ENCODE assay signal across 7 mouse cellular contexts in genomic region chr9:35421730-35422235, GRCm38 (mm10). TPM values are rescaled to one million over a fixed set of nuclear protein-coding genes. Genes with fewer than 3 reads are reported as not detected.
DNase-seq lines count a peak whose midpoint lies in the region; ATAC-seq and TF ChIP-seq lines count a peak whose summit lies in the region.

No protein-coding gene starts in this region.

- peak overlapping the region; percentile 99 for H3K9ac ChIP-seq in forebrain, embryonic 15.5 days (replicated peaks)
- H3K9ac ChIP-seq in lung, postnatal 0 days (replicated peaks; ENCODE audit: low read depth), result peak overlapping the region; percentile 70

- no peak for TF ChIP-seq POLR2A in testis, adult 2 months (IDR thresholded peaks at IDR 0.05; ENCODE audit: control insufficient read depth, low read depth, low read length)

- WGBS in forebrain, embryonic 15.5 days, result under 1% methylated on average over 35 of the region's 35 CpGs
- WGBS in lung, postnatal 0 days, result 1% methylated on average over 27 of the region's 35 CpGs

- H3K27me3 ChIP-seq in testis, adult 2 months (ENCODE audit: control insufficient read depth, insufficient read depth, low read length), result no peaks in the 10 kb centered on the region
- H3K27me3 ChIP-seq in forebrain, embryonic 15.5 days, result no peaks in the 10 kb centered on the region
- H3K27me3 ChIP-seq in lung, postnatal 0 days (replicated peaks; ENCODE audit: insufficient read depth, low read length), result peaks cover 11% of the 10 kb centered on the region; the same call in 1 of the 2 replicates

- H3K27ac ChIP-seq in testis, adult 2 months (ENCODE audit: control insufficient read depth, insufficient read depth, low read depth, low read length), result no peak overlapping the region; the same call in 1 of the 2 replicates
- peak overlapping the region; percentile 97 for H3K27ac ChIP-seq in forebrain, embryonic 15.5 days (replicated peaks)
- H3K27ac ChIP-seq in lung, postnatal 0 days (ENCODE audit: low read length), result peak overlapping the region; percentile 57

- H3K4me2 ChIP-seq in forebrain, embryonic 15.5 days (replicated peaks), result peak overlapping the region; percentile 55
- H3K4me2 ChIP-seq in lung, postnatal 0 days (replicated peaks; ENCODE audit: low read depth, low read length), result peak overlapping the region; percentile 97

- TF ChIP-seq CTCF in testis, adult 2 months (IDR thresholded peaks at IDR 0.05; ENCODE audit: control insufficient read depth, insufficient read depth, insufficient replicate concordance, low read depth, low read length), result no peak
- TF ChIP-seq CTCF in lung, postnatal 0 days (IDR thresholded peaks at IDR 0.05), result no peak

- DNase-seq in testis, postnatal 10 days (ENCODE audit: low spot score), result no peak
- DNase-seq in brain, adult 2 months (ENCODE audit: low read depth, low spot score), result peak; percentile 64
- peak; percentile 65 for DNase-seq in kidney, postnatal 10 days
- peak; percentile 34 for DNase-seq in lung, postnatal 0 days (ENCODE audit: low spot score)
- DNase-seq in right cerebral cortex, postnatal 14 days, result peak; percentile 33

- H3K4me3 ChIP-seq in testis, adult 2 months (ENCODE audit: control insufficient read depth, low read depth, low read length), result peak overlapping the region; percentile 85
- H3K4me3 ChIP-seq in forebrain, embryonic 15.5 days, result peak overlapping the region; percentile 99
- H3K4me3 ChIP-seq in lung, postnatal 0 days (ENCODE audit: low read depth, low read length), result peak overlapping the region; percentile 86

- peak; percentile 73; the same call in 1 of the 2 replicates for ATAC-seq in forebrain, embryonic 15.5 days (replicated peaks)
- peak; percentile 37 for ATAC-seq in lung, postnatal 0 days

- H3K36me3 ChIP-seq in testis, adult 2 months (ENCODE audit: control insufficient read depth, insufficient read depth, low read length), result no peaks in the 10 kb centered on the region
- H3K36me3 ChIP-seq in forebrain, embryonic 15.5 days, result no peaks in the 10 kb centered on the region
- no peaks in the 10 kb centered on the region for H3K36me3 ChIP-seq in lung, postnatal 0 days (ENCODE audit: insufficient read depth, low read length)

- peaks cover 6% of the 10 kb centered on the region for H3K4me1 ChIP-seq in testis, adult 2 months (ENCODE audit: control insufficient read depth, insufficient read depth, low read length)
- peaks cover 39% of the 10 kb centered on the region for H3K4me1 ChIP-seq in forebrain, embryonic 15.5 days
- H3K4me1 ChIP-seq in lung, postnatal 0 days (ENCODE audit: insufficient read depth, low read depth, low read length), result no peaks in the 10 kb centered on the region; the same call in 1 of the 2 replicates

- TF ChIP-seq EP300 in lung, postnatal 0 days (IDR thresholded peaks at IDR 0.05), result no peak

- no peaks in the 10 kb centered on the region for H3K9me3 ChIP-seq in forebrain, embryonic 15.5 days
- no peaks in the 10 kb centered on the region for H3K9me3 ChIP-seq in lung, postnatal 0 days (ENCODE audit: low read length)

RNA-seq across cellular contexts. Expression of gene Cdon, which starts 0.9 kb away (rescaled TPM):
- 1.8 and 2.0 TPM in 2 replicates for polyA plus RNA-seq in testis, adult 2 months (2012; rRNA removed)
- 15.0 and 18.2 TPM in 2 replicates for polyA plus RNA-seq in forebrain, embryonic 15.5 days (2015; fragmentation: Nextera tagmentation; extraction: Ambion mirVana)
- 1.2 and 1.3 TPM in 2 replicates for polyA plus RNA-seq in lung, postnatal 0 days (2015; fragmentation: Nextera tagmentation; extraction: Ambion mirVana)
